Mouse (Mus musculus) hindbrain, embryonic 12.5 days (tissue): ENCODE data around the gene Frmd4a. TPM values are rescaled to one million over a fixed set of nuclear protein-coding genes. Genes with fewer than 3 reads are reported as not detected.

Source experiments
- ATAC-seq: fragments of 200-750 bp; cut with Nextera tagmentation; 2 replicates; pipeline ENCODE4 v1.8.0; 2017; ENCODE audit warnings: moderate TSS enrichment; ENCODE audit not compliant: low FRiP score
- H3K27ac ChIP-seq: fragments of 300-500 bp; sonication (generic); 2 replicates; pipeline ENCODE4 v1.5.1; 2016; ENCODE audit warnings: mild to moderate bottlenecking
- H3K27me3 ChIP-seq: fragments of 300-500 bp; sonication (generic); 2 replicates; pipeline ENCODE4 v1.6.1; 2016; ENCODE audit warnings: mild to moderate bottlenecking
- H3K36me3 ChIP-seq: fragments of 300-500 bp; sonication (generic); 2 replicates; pipeline ENCODE4 v1.6.1; 2016; ENCODE audit warnings: mild to moderate bottlenecking
- H3K4me1 ChIP-seq: fragments of 300-500 bp; sonication (generic); 2 replicates; pipeline ENCODE4 v1.6.1; 2016
- H3K4me2 ChIP-seq: fragments of 300-500 bp; sonication (generic); replicated peaks from 2 replicates; pipeline ENCODE4 v1.6.1; 2016; ENCODE audit warnings: mild to moderate bottlenecking
- H3K4me3 ChIP-seq: fragments of 300-500 bp; sonication (generic); 2 replicates; pipeline ENCODE4 v1.5.1; 2016; ENCODE audit warnings: mild to moderate bottlenecking
- H3K9ac ChIP-seq: fragments of 300-500 bp; sonication (generic); 2 replicates; pipeline ENCODE4 v1.6.1; 2016; ENCODE audit warnings: mild to moderate bottlenecking, moderate library complexity
- H3K9me3 ChIP-seq: fragments of 300-500 bp; sonication (generic); replicated peaks from 2 replicates; pipeline ENCODE4 v1.6.1; 2016; ENCODE audit warnings: mild to moderate bottlenecking
- WGBS: fragments of 180-500 bp; shearing (Covaris S2); methylation state at CpG from one replicate; pipeline ENCODE4 v1.1.7; 2016; 5-methylcytosine and 5-hydroxymethylcytosine counted together
- polyA plus RNA-seq: library from polyadenylated mRNA; unstranded; fragments of >200 nt; fragmentation: Nextera tagmentation; extraction: Ambion mirVana; gene quantifications from 2 replicates; pipeline ENCODE4 v1.2.1, GENCODE M21; 2016

Frmd4a gene
- polyA plus RNA-seq, 1 experiment from 2014 or later, result 69.6 TPM

DNA sequence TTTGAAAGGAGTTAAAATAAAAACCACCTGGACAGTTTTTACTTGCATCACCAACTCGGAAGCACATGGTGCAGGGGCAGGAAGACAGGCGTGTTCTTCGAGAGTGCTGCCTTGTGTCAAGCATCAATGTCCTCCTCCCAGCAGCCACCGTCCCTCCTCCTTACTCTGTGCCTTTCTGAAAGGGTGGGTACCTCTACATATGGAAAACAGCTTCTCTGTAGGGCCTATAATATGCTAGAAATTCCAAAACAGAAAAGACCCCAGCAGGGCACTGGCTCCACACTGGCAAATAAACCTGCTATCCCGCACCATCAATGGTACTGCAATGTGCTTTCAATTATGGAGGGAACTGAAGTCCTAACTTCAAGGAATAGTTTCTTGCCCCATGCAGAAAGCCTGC is 331.0 kb downstream of the Frmd4a start:
- H3K9me3 ChIP-seq, result 0 out of 2 replicates have a peak, but pooled peaks cover 2% of the 10 kb centered on the region
- no peak overlapping the region for H3K27ac ChIP-seq
- no peak overlapping the region for H3K4me3 ChIP-seq
- H3K4me1 ChIP-seq, result peaks cover 9% of the 10 kb centered on the region; the same call in 1 of the 2 replicates
- H3K36me3 ChIP-seq, result no peaks in the 10 kb centered on the region
- 64% methylated on average over 5 of the region's 5 CpGs for WGBS
- H3K27me3 ChIP-seq, result no peaks in the 10 kb centered on the region
- no peak for ATAC-seq
- no peak overlapping the region for H3K4me2 ChIP-seq
- H3K9ac ChIP-seq, result no peak overlapping the region

DNA sequence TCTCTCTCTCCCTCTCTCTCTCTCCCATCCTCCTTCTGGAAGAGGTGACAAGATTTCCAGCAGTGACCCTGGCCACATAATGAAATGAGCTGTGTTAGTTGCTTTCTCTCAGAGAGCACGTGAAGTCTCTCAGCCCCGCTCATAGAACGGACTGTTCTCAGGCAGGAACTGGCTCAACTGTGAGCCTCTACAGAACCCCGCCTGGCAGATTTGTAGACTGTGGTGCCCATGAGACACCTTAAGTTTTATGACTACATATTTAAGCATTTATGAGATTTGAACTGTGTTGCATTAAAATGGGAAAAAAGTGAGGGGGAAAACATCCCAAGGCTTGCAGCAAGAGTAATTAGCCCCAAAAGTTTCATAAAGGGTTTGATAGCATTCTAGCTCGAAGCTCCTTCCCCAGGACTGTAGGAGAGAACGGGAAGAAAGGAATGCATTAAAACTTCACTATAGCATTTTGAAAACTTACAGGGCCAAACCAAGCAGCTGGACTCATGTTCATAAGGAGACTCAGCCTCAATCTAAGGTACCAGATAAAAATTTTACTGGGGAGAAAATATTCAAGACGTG is 339.4 kb downstream of the Frmd4a start:
- no peaks in the 10 kb centered on the region for H3K9me3 ChIP-seq
- H3K27me3 ChIP-seq, result no peaks in the 10 kb centered on the region
- no peak for ATAC-seq
- no peak overlapping the region for H3K4me2 ChIP-seq
- WGBS, result 91% methylated on average over 7 of the region's 7 CpGs
- no peak overlapping the region for H3K27ac ChIP-seq
- H3K9ac ChIP-seq, result no peak overlapping the region
- no peaks in the 10 kb centered on the region for H3K4me1 ChIP-seq
- H3K4me3 ChIP-seq, result no peak overlapping the region
- H3K36me3 ChIP-seq, result no peaks in the 10 kb centered on the region

DNA sequence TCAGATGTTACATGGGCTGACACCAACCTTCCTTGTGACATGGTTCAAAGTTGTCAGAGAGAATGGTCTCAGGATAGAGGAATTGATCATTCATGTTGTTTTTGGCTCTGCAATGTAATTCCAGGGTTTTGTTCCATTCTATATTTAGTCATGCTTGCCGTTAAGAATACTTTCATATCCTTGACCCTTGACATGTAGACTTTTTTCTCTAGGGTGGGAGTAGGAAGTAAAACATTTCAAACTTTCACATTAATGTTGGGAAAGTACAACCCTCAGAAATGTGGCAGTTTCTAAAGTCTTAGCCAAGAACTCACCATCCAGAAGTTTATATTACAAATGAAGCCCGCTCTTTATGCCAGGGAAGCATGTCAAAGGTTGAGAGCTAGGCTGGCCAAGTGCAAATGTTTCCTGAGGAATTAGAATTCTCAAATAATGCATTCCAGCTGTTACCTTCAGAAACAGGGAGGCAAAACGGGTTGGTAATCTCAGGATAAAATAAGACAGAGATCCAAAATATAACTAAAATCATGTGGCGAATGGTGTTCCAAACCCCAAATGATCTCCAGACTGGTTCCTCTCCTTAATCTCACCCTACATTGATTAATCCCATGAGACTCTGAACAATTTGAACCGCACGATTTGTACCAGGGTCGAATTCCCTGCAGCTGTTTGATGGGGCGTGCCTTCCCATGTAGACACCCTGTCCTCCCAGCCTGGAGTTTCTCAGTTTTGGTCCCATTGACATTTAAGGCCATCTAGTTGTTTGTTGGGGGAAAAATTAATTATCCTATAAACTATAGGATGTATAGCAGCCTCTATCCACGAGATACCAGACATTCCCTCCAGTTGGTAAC is 344.7 kb downstream of the Frmd4a start:
- H3K4me1 ChIP-seq, result no peaks in the 10 kb centered on the region
- WGBS, result 76% methylated on average over 9 of the region's 9 CpGs
- H3K27me3 ChIP-seq, result no peaks in the 10 kb centered on the region
- ATAC-seq, result no peak
- no peak overlapping the region; the same call in 1 of the 2 replicates for H3K27ac ChIP-seq
- H3K4me3 ChIP-seq, result no peak overlapping the region
- no peaks in the 10 kb centered on the region; the same call in 1 of the 2 replicates for H3K36me3 ChIP-seq
- no peaks in the 10 kb centered on the region for H3K9me3 ChIP-seq
- H3K4me2 ChIP-seq, result no peak overlapping the region
- H3K9ac ChIP-seq, result no peak overlapping the region

DNA sequence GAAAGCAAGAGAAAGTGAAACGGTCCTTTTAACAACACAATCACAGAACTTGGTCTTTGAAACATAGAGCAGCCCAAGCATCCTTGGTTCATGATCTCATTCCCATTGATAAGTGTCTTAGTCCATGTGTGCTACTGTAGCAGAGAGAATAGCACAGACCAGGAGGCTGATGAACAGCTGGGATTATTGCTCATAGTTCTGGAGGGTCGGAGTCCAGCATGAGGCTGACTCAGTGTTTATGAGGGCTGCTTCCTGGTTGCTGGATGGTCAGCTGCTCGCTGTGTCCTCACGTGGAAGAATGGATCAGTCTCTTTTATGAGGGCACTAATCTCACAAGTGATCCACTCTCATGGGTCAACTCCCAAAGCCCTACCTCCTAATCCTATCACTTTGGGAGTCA is 347.4 kb downstream of the Frmd4a start:
- no peaks in the 10 kb centered on the region for H3K9me3 ChIP-seq
- H3K36me3 ChIP-seq, result no peaks in the 10 kb centered on the region; the same call in 1 of the 2 replicates
- H3K4me3 ChIP-seq, result no peak overlapping the region
- 87% methylated on average over 4 of the region's 4 CpGs for WGBS
- no peak overlapping the region for H3K27ac ChIP-seq
- no peak for ATAC-seq
- no peaks in the 10 kb centered on the region for H3K27me3 ChIP-seq
- no peak overlapping the region for H3K9ac ChIP-seq
- no peak overlapping the region for H3K4me2 ChIP-seq
- H3K4me1 ChIP-seq, result no peaks in the 10 kb centered on the region

DNA sequence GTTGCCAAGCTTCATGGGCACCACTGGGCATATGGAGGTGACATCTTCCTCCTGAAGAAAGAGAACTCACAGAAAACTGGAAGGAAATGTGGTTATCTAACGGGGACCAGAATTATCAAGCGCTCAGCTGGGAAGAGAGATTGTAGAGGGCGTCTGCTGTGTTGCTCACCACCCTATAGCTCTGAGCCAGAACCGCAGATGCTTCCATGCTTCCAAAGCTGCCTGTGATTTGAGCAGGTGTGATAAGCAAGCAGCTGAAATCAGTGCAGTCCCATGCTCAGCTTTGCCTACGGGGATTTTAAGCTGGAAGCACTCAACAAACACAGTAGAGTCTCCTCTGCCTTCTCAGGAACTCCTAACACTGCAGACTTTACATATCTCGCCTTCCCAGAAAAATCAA is 351.0 kb downstream of the Frmd4a start:
- Histone ChIP-seq H3K27me3 (no peaks in the 10 kb centered on the region), H3K27ac (no peak overlapping the region), H3K4me3 (no peak overlapping the region), H3K4me2 (no peak overlapping the region), H3K4me1 (0 out of 2 replicates have a peak, but pooled peaks cover 2% of the 10 kb centered on the region), H3K9me3 (no peaks in the 10 kb centered on the region), H3K9ac (no peak overlapping the region), H3K36me3 (no peaks in the 10 kb centered on the region; the same call in 1 of the 2 replicates)
- ATAC-seq, result no peak
- WGBS, result 89% methylated on average over 6 of the region's 6 CpGs

DNA sequence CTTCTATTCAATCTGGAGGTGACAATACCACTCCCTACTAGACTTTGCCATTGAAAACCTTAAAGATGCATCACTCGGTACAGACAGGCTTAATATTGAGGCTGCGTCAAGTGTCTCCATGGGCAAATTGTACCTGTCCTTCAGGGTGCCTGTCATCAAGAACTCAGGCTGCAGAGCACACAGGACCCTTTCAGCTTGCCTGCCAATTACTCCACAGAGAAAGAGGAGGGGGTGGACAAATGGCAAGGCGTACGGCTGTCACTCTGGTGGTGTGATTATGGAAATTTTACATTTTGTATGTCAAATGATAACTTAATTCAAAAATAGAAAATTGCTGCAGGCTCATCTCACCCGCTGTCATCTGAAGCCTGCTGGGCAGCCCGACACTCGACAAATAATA is 353.0 kb downstream of the Frmd4a start:
- WGBS, result 71% methylated on average over 7 of the region's 7 CpGs
- ATAC-seq, result peak; percentile 48; the same call in 1 of the 2 replicates
- Histone ChIP-seq H3K4me2 (no peak overlapping the region), H3K9ac (no peak overlapping the region), H3K27me3 (no peaks in the 10 kb centered on the region), H3K36me3 (no peaks in the 10 kb centered on the region), H3K9me3 (no peaks in the 10 kb centered on the region), H3K27ac (no peak overlapping the region), H3K4me3 (no peak overlapping the region), H3K4me1 (0 out of 2 replicates have a peak, but pooled peaks cover 2% of the 10 kb centered on the region)

DNA sequence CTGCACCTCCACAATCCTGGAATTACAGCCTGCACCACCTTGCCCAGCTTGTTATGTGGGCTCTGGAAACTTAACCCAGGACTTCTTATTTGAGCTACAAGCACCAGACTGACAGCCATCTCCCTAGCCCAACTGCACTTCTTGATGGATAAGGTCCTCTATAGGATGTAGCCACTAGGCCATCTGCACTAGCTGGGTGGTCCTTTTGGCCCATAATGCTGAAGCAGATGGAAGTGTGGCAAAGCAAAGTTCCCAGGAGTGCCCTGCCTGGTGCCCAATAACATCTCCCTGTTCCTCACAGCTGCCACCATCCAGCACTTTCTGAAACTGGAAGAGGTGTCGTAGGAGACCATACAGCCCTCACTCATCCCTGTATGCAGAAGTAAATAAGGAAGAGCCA is 353.8 kb downstream of the Frmd4a start:
- no peak overlapping the region for H3K4me2 ChIP-seq
- H3K27me3 ChIP-seq, result no peaks in the 10 kb centered on the region
- no peak for ATAC-seq
- no peaks in the 10 kb centered on the region for H3K36me3 ChIP-seq
- H3K27ac ChIP-seq, result no peak overlapping the region
- H3K9me3 ChIP-seq, result no peaks in the 10 kb centered on the region
- H3K4me1 ChIP-seq, result 0 out of 2 replicates have a peak, but pooled peaks cover 2% of the 10 kb centered on the region
- 89% methylated on average over 1 of the region's 1 CpGs for WGBS
- no peak overlapping the region for H3K9ac ChIP-seq
- no peak overlapping the region for H3K4me3 ChIP-seq

DNA sequence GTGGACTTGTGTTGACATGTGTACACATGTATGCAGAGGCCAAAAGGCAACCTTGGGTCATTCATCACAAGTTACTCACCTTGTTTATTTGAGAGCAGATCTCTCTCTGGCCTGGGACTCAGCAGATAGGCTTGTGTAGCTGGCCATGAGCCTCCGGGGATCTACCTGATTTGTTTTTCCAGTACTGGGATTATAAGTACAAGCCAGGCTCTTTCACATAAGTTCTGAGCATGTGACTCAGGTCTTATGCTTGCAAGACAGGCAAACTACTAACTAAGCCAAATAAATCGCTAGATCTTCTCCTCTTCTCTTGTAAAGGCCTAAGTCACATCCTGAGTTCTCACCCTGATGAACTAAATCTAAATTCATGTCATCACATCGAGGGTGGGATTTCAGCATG is 361.3 kb downstream of the Frmd4a start:
- 92% methylated on average over 3 of the region's 3 CpGs for WGBS
- Histone ChIP-seq H3K27me3 (no peaks in the 10 kb centered on the region), H3K36me3 (no peaks in the 10 kb centered on the region), H3K4me1 (no peaks in the 10 kb centered on the region), H3K9ac (no peak overlapping the region), H3K27ac (no peak overlapping the region), H3K4me3 (no peak overlapping the region), H3K4me2 (no peak overlapping the region), H3K9me3 (no peaks in the 10 kb centered on the region)
- no peak for ATAC-seq

DNA sequence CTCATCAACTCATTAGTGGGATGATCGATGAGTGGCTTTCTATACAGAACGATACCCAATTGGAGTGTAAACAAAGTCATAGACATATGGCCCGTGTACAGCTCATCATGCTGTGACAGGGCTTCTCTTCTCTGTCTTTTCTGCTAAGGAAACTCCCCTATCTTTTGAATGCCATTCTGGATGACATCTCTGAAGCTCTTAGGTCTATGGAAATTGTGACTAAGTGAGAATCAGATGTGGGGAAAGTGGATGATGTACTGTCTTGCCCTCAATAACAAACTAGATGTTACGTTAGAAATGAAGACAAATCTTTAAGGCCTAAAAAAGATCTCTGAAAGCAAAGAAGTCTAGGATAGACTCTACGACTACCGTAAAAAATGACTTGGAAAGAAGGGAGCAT is 362.9 kb downstream of the Frmd4a start:
- ATAC-seq, result no peak

DNA sequence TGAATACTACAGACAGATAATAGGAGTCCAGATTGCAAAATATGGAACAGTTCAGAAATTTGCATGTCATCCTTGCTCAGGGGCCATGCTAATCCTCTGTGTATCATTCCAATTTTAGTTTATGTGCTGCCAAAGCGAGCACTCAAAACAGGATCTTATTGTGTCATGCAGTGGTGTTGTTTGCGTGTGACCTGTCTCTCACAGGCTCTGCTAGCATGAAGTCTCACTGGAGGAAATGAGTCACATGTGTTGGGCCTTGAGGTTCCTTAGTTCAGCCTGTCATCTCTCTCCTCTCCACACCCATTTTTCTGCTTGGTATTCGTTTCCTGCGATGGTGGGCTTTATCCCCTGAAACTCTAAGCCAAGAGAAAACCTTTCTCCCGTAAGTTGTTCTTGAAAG is 363.4 kb downstream of the Frmd4a start:
- Histone ChIP-seq H3K9me3 (no peaks in the 10 kb centered on the region), H3K27ac (no peak overlapping the region), H3K9ac (no peak overlapping the region), H3K36me3 (no peaks in the 10 kb centered on the region), H3K4me3 (no peak overlapping the region), H3K4me2 (no peak overlapping the region), H3K27me3 (no peaks in the 10 kb centered on the region), H3K4me1 (no peaks in the 10 kb centered on the region)
- ATAC-seq, result no peak
- WGBS, result 90% methylated on average over 5 of the region's 5 CpGs

More for the DNA sequence above, 362.9 kb downstream of the Frmd4a start:
- Histone ChIP-seq H3K4me3 (no peak overlapping the region), H3K27ac (no peak overlapping the region), H3K4me1 (no peaks in the 10 kb centered on the region), H3K4me2 (no peak overlapping the region), H3K9me3 (no peaks in the 10 kb centered on the region), H3K27me3 (no peaks in the 10 kb centered on the region), H3K9ac (no peak overlapping the region), H3K36me3 (no peaks in the 10 kb centered on the region)
- WGBS, result 90% methylated on average over 6 of the region's 6 CpGs

DNA sequence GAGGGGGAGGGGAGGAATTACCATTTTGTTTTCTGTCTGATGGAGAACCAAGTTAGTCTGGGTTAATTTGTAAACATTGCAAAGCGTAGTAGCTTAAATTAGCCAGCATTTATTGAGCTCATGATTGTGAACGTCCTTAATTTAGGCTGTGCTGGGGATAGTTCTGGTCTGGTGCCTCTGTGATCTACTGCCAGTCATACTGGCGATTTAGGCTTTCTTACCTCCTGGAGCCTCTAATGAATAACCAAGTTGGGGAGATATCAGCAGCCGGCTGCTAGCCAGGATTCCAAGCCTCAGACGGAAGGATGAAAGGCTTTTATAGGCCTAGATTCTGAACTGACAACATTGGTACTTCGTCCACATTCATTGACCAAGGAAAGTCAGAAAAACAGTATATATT is 369.0 kb downstream of the Frmd4a start:
- no peak overlapping the region for H3K4me3 ChIP-seq
- WGBS, result 33% methylated on average over 6 of the region's 6 CpGs

DNA sequence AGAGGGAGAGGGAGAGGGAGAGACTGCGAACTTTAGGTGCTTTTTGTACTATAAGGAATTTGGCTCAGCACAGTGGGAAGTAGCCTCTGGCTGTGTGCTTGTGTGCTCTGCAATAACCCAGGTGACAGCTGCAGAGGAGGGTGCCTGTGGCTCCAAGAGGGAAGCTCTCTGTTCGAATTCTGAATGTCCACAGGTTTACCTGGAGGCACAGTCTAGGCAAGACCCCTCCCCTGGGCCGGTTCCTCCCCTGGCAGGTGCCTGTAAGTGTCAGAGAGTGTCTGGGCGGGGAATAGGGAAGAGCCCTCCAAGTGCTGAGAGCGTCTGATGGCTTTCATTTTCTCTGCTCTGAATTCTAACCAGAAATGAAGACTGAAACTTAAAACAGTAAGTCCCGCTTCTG is 371.8 kb downstream of the Frmd4a start:
- ATAC-seq, result no peak
- Histone ChIP-seq H3K4me1 (peaks cover 15% of the 10 kb centered on the region), H3K36me3 (no peaks in the 10 kb centered on the region), H3K27me3 (no peaks in the 10 kb centered on the region), H3K27ac (no peak overlapping the region), H3K9me3 (peaks cover 4% of the 10 kb centered on the region; the same call in 1 of the 2 replicates), H3K4me2 (0 out of 2 replicates have a peak overlapping the region, but pooled peaks have one; percentile 8), H3K4me3 (no peak overlapping the region), H3K9ac (no peak overlapping the region)
- WGBS, result 22% methylated on average over 6 of the region's 6 CpGs

More for the DNA sequence above, 369.0 kb downstream of the Frmd4a start:
- no peaks in the 10 kb centered on the region for H3K9me3 ChIP-seq
- ATAC-seq, result peak; percentile 43; the same call in 1 of the 2 replicates
- H3K27ac ChIP-seq, result 0 out of 2 replicates have a peak overlapping the region, but pooled peaks have one; percentile 7
- H3K36me3 ChIP-seq, result no peaks in the 10 kb centered on the region
- H3K27me3 ChIP-seq, result no peaks in the 10 kb centered on the region
- no peak overlapping the region for H3K4me2 ChIP-seq
- H3K4me1 ChIP-seq, result peaks cover 11% of the 10 kb centered on the region
- no peak overlapping the region for H3K9ac ChIP-seq
